Mouse (Mus musculus): Measurements from ENCODE around the gene Mrpl38.

DNA sequence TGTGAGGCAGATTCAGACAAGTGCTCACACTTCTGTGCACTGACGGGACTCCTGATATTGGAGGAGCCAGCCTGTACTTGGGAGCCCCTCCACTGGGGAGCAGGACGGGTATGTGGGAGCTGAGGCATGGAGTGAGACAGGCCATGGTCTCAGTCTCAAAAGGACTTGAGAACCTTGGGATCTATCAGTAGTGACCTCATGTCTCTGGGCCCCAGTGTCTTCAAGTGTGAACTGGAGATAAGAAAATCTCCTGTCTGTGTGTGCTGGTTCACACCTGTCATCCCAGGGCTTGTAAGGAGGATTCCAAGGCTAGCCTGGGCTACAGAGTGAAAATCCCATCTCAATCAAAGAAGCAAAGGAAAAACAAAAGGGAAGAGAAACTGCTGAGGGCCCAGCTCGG lies 4.8 kb upstream of the Mrpl38 start:
- TF ChIP-seq MYOG (IDR thresholded peaks at IDR 0.05; ENCODE audit: control insufficient read depth, extremely low read depth, insufficient read length) (no peak), CTCF (IDR thresholded peaks at IDR 0.05; ENCODE audit: control insufficient read depth, insufficient read depth, insufficient read length) (no peak), MAX (IDR thresholded peaks at IDR 0.05) (no peak), MYOD1 (IDR thresholded peaks at IDR 0.05; ENCODE audit: control insufficient read depth, insufficient read length, low read depth) (no peak), USF1 (IDR thresholded peaks at IDR 0.05; ENCODE audit: low read depth) (no peak), CEBPB (IDR thresholded peaks at IDR 0.05; ENCODE audit: low read depth) (no peak), FOSL1 (IDR thresholded peaks at IDR 0.05; ENCODE audit: insufficient read depth, low read length, poor library complexity, severe bottlenecking) (no peak)
